Mouse (Mus musculus): ENCODE data around the gene 4921517D22Rik.
"Not testable (repeated sequence)": the region's sequence is repeated elsewhere in the genome, so short reads cannot be mapped to it uniquely, and the experiment has no call there.

- TF ChIP-seq CTCF, EP300 (IDR thresholded peaks at IDR 0.05): not testable (repeated sequence)
These were observed 6.2 kb upstream of the 4921517D22Rik start for GRCm38 (mm10) chr13:59700137-59700536.
